Mouse (Mus musculus): Measurements from ENCODE around the gene Usp34. TPM values are rescaled to one million over a fixed set of nuclear protein-coding genes. Genes with fewer than 3 reads are reported as not detected.
A peak's percentile ranks its signal among the peaks of the same experiment; 100 is the strongest.

Gene Usp34
- total and polyA plus RNA-seq, 3 experiments = 47.5 to 92.5 (median 65.4) TPM

DNA sequence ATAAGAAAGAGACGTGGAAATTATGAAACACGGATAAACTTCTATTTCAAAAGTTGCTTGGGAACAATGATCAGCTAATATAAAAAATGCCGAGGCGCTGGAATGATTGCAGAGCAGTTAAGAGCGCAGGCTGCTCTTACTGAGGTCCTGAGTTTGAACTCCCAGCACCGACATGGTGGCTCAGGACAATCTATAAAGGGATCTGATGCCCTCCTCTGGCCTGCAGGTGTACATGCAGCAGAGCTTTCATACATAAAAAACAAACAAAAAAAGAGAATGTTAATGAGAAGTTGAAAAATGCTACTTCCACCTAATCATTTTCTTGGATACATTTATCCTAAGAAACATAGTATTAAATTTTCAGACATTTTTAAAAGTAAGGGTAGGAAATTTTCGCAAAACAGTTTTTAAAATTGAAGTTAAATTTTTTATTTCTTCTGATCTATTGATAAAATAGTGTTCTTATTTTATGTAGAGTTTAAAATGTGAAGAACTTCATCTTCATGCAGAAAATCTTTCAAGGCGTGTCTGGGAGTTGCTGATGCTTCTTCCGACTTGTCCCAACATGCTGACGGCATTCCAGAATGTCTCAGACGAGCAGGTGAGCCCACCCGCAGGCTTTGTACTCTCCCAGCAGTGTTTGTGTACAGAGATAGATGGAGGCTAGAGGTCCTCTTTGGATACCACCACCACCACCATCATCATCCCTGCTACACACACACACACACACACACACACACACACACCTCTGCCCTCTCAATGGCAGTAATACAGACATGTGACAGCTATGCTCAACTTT is 94.5 kb downstream of the Usp34 start:
- dilution Hi-C loops (cut with MboI; ENCODE audit: extremely low pct_ligation_motif_present, extremely low pct_unique_long_range_greater_than_20kb, low sequenced_read_pairs) (no loop called here), in situ Hi-C loops (cut with MboI; ENCODE audit: low pct_ligation_motif_present, low pct_unique_long_range_greater_than_20kb, low sequenced_read_pairs) (no loop called here)
- DNase-seq (ENCODE audit: extremely low read depth) = peak; percentile 24

DNA sequence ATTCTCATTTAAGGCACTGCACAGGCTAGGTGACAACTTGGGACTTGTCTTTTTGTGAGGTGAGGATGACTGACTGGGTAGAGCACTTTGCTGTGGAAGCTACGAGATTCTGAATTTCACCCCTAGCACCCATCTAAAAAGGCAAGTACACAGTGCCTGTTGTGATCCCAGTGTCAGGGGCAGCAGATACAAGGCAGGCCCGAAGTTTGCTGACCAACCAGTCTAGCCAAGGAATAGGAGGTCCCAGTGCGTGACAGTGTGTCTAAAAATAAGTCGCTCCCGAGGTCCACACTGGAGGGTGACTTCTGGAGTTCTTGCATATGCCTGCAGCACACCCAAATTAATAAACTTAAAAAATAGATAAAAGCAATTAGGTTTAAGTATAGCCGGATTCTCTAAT is 121.6 kb downstream of the Usp34 start:
- dilution Hi-C loops (cut with MboI; ENCODE audit: extremely low pct_ligation_motif_present, extremely low pct_unique_long_range_greater_than_20kb, low sequenced_read_pairs) = no loop called here
- Histone ChIP-seq H3K9me3 (replicated peaks; ENCODE audit: low read length) (no peaks in the 10 kb centered on the region), H3K27me3 (replicated peaks) (no peaks in the 10 kb centered on the region), H3K79me2 (replicated peaks; ENCODE audit: control insufficient read depth, extremely low read depth, insufficient read depth, poor library complexity, severe bottlenecking) (no peaks in the 10 kb centered on the region), H3K4me3 (replicated peaks in 1 of 3; ENCODE audit: low read depth in 2 of 3, low read length in 2 of 3, poor library complexity in 1 of 3) (no peak overlapping the region), H3K9ac (ENCODE audit: insufficient read depth, low read depth) (no peak overlapping the region), H3K36me3 (replicated peaks in 1 of 2; ENCODE audit: control insufficient read depth in 1 of 2, insufficient read depth in 1 of 2, low read length in 1 of 2) (peaks cover 48 to 86% of the 10 kb centered on the region in 2 experiments), H3K4me1 (ENCODE audit: control insufficient read depth in 1 of 2, insufficient read depth in 2 of 2) (no peaks in the 10 kb centered on the region), H3K4me2 (ENCODE audit: insufficient read depth, low read depth, poor library complexity, severe bottlenecking) (no peak overlapping the region), H3K27ac (ENCODE audit: insufficient read depth, low read depth) (no peak overlapping the region)
- TF ChIP-seq MXI1 (IDR thresholded peaks at IDR 0.05; ENCODE audit: low read depth, low read length) = no peak
- no peak for TF ChIP-seq TCF12 (IDR thresholded peaks at IDR 0.05; ENCODE audit: low read depth, low read length)
- TF ChIP-seq ZKSCAN1 (IDR thresholded peaks at IDR 0.05; ENCODE audit: borderline replicate concordance, low read depth, low read length) = no peak
- TF ChIP-seq TBP (conservative IDR thresholded peaks at IDR 0.05; ENCODE audit: low read depth, low read length) = no peak
- no peak for TF ChIP-seq SIN3A (IDR thresholded peaks at IDR 0.05; ENCODE audit: low read length)
- no peak for TF ChIP-seq ZC3H11A (IDR thresholded peaks at IDR 0.05; ENCODE audit: low read depth, low read length)
- no peak for TF ChIP-seq MYC (IDR thresholded peaks at IDR 0.05; ENCODE audit: low read depth, low read length)
- no peak for TF ChIP-seq UBTF (IDR thresholded peaks at IDR 0.05; ENCODE audit: low read depth, low read length)
- TF ChIP-seq EP300 (IDR thresholded peaks at IDR 0.05; ENCODE audit: low read length) = no peak
- TF ChIP-seq CHD1 (IDR thresholded peaks at IDR 0.05; ENCODE audit: low read depth, low read length) = no peak
- no peak for TF ChIP-seq NELFE (IDR thresholded peaks at IDR 0.05; ENCODE audit: low read depth, low read length)
- no peak for TF ChIP-seq RCOR1 (conservative IDR thresholded peaks at IDR 0.05; ENCODE audit: low read depth, low read length)
- no peak for TF ChIP-seq ELF1 (IDR thresholded peaks at IDR 0.05; ENCODE audit: low read depth, low read length)
- no peak for TF ChIP-seq CTCF (conservative IDR thresholded peaks at IDR 0.05 in 1 of 2, IDR thresholded peaks at IDR 0.05 in 1 of 2; ENCODE audit: low read depth in 2 of 2, low read length in 2 of 2)
- TF ChIP-seq POLR2AphosphoS2 (IDR thresholded peaks at IDR 0.05; ENCODE audit: low read depth, low read length) = no peak
- no peak for TF ChIP-seq ZMIZ1 (IDR thresholded peaks at IDR 0.05; ENCODE audit: low read depth, low read length)
- TF ChIP-seq SMC3 (IDR thresholded peaks at IDR 0.05; ENCODE audit: low read depth, low read length) = no peak
- no peak for TF ChIP-seq PAX5 (IDR thresholded peaks at IDR 0.05; ENCODE audit: low read length)
- no peak for TF ChIP-seq E2F4 (IDR thresholded peaks at IDR 0.05; ENCODE audit: insufficient replicate concordance, low read depth, low read length)
- TF ChIP-seq MAZ (IDR thresholded peaks at IDR 0.05; ENCODE audit: low read depth, low read length) = no peak
- no peak for DNase-seq (ENCODE audit: extremely low read depth)
- in situ Hi-C loops (cut with MboI; ENCODE audit: low pct_ligation_motif_present, low pct_unique_long_range_greater_than_20kb, low sequenced_read_pairs) = no loop called here

More for the DNA sequence above, 94.5 kb downstream of the Usp34 start:
- no peaks in the 10 kb centered on the region for H3K79me2 ChIP-seq (replicated peaks; ENCODE audit: control insufficient read depth, extremely low read depth, insufficient read depth, poor library complexity, severe bottlenecking)
- H3K4me1 ChIP-seq (ENCODE audit: control insufficient read depth in 1 of 2, insufficient read depth in 2 of 2) = no peaks in the 10 kb centered on the region
- H3K27me3 ChIP-seq (replicated peaks) = no peaks in the 10 kb centered on the region
- no peaks in the 10 kb centered on the region for H3K9me3 ChIP-seq (replicated peaks; ENCODE audit: low read length)
- H3K36me3 ChIP-seq (replicated peaks in 1 of 2; ENCODE audit: control insufficient read depth in 1 of 2, insufficient read depth in 1 of 2, low read length in 1 of 2) = peaks cover 29 to 87% of the 10 kb centered on the region in 2 experiments
- no peak overlapping the region for H3K9ac ChIP-seq (ENCODE audit: insufficient read depth, low read depth)
- no peak overlapping the region for H3K4me2 ChIP-seq (ENCODE audit: insufficient read depth, low read depth, poor library complexity, severe bottlenecking)
- TF ChIP-seq E2F4 (IDR thresholded peaks at IDR 0.05; ENCODE audit: insufficient replicate concordance, low read depth, low read length) (no peak), ELF1 (IDR thresholded peaks at IDR 0.05; ENCODE audit: low read depth, low read length) (no peak), BHLHE40 (IDR thresholded peaks at IDR 0.05; ENCODE audit: low read depth, low read length) (no peak), NRF1 (IDR thresholded peaks at IDR 0.05; ENCODE audit: low read depth, low read length) (no peak), CTCF (conservative IDR thresholded peaks at IDR 0.05 in 1 of 2, IDR thresholded peaks at IDR 0.05 in 1 of 2; ENCODE audit: low read depth in 2 of 2, low read length in 2 of 2) (peak in 1 of 2 experiments; percentile 56; a peak in 2 of 4 replicates), PAX5 (IDR thresholded peaks at IDR 0.05; ENCODE audit: low read length) (no peak), MYC (IDR thresholded peaks at IDR 0.05; ENCODE audit: low read depth, low read length) (no peak), MAX (IDR thresholded peaks at IDR 0.05; ENCODE audit: low read length) (no peak), JUND (conservative IDR thresholded peaks at IDR 0.05; ENCODE audit: low read depth, low read length) (no peak), ZC3H11A (IDR thresholded peaks at IDR 0.05; ENCODE audit: low read depth, low read length) (no peak), GABPA (IDR thresholded peaks at IDR 0.05; ENCODE audit: insufficient replicate concordance, low read depth, low read length) (no peak), RCOR1 (conservative IDR thresholded peaks at IDR 0.05; ENCODE audit: low read depth, low read length) (no peak), ZMIZ1 (IDR thresholded peaks at IDR 0.05; ENCODE audit: low read depth, low read length) (no peak), RAD21 (IDR thresholded peaks at IDR 0.05; ENCODE audit: low read depth, low read length) (peak; percentile 41), ZNF384 (IDR thresholded peaks at IDR 0.05; ENCODE audit: low read depth, low read length) (no peak), USF1 (IDR thresholded peaks at IDR 0.05; ENCODE audit: low read depth, low read length) (no peak), MXI1 (IDR thresholded peaks at IDR 0.05; ENCODE audit: low read depth, low read length) (no peak), SMC3 (IDR thresholded peaks at IDR 0.05; ENCODE audit: low read depth, low read length) (peak; percentile 27)
- H3K4me3 ChIP-seq (replicated peaks in 1 of 3; ENCODE audit: low read depth in 2 of 3, low read length in 2 of 3, poor library complexity in 1 of 3) = no peak overlapping the region
- no peak overlapping the region for H3K27ac ChIP-seq (ENCODE audit: insufficient read depth, low read depth)
